ENCODE assay signal across 17 mouse cellular contexts in the genomic region with DNA sequence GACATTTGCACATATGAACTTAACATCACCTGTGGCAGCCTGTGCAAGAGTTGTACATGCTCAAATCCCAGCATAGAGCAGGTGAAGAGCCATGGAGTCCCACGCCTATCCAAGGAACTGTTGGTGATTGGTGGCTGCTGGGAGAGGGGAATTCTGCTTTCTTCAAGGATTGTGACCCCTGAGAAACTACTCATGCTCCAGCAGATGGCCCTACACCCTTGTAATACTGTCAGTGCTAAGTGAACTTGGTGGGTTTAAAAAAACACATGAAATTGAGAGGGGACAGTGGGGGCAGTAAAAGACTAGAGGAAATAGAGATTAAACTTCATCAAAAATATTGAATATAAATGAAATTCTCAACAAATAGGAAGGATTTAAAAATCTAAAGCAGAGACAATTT.
"Had no signal": no experiment of that assay in that cellular context is flagged by ENCODE, and none has a peak within 500 bp of the region (broad histone marks: within the 10 kb centered on the region; RNA-seq: fewer than 3 reads in every experiment).

No protein-coding gene starts in this region.

- H3K27ac ChIP-seq: intestine, embryonic 15.5 days; liver, embryonic 14.5 days; midbrain, embryonic 15.5 days; neural tube, embryonic 13.5 days; stomach, embryonic 15.5 days had no signal

- H3K36me3 ChIP-seq: intestine, embryonic 15.5 days; midbrain, embryonic 15.5 days; neural tube, embryonic 13.5 days; stomach, embryonic 15.5 days had no signal

- DNase-seq: kidney, adult 11 months; kidney, adult 9 months; kidney, postnatal 25 days; lung, adult 18-20 months; lung, postnatal 4 days; retina, postnatal 1 day; right cerebral cortex, postnatal 25 days; spleen, adult 18-20 months; thymus, adult 18-20 months; thymus, postnatal 36 days had no signal

- ATAC-seq: intestine, embryonic 15.5 days; midbrain, embryonic 15.5 days had no signal

- H3K4me2 ChIP-seq: intestine, embryonic 15.5 days; midbrain, embryonic 11.5 days; midbrain, embryonic 15.5 days; neural tube, embryonic 13.5 days; stomach, embryonic 15.5 days had no signal

- H3K27me3 ChIP-seq: intestine, embryonic 15.5 days; midbrain, embryonic 15.5 days; neural tube, embryonic 13.5 days; stomach, embryonic 15.5 days had no signal

- H3K4me3 ChIP-seq: intestine, embryonic 15.5 days; midbrain, embryonic 15.5 days; myocyte; neural tube, embryonic 13.5 days; stomach, embryonic 15.5 days had no signal

- H3K9me3 ChIP-seq: intestine, embryonic 15.5 days; midbrain, embryonic 15.5 days; neural tube, embryonic 13.5 days; stomach, embryonic 15.5 days had no signal

- H3K4me1 ChIP-seq: intestine, embryonic 15.5 days; midbrain, embryonic 15.5 days; neural tube, embryonic 13.5 days; stomach, embryonic 15.5 days had no signal

- H3K9ac ChIP-seq: intestine, embryonic 15.5 days; liver, embryonic 14.5 days; midbrain, embryonic 15.5 days; neural tube, embryonic 13.5 days; stomach, embryonic 15.5 days had no signal
